Mouse (Mus musculus) small intestine, adult 2 months (tissue): Measurements from ENCODE around the gene Snx25. TPM values are rescaled to one million over a fixed set of nuclear protein-coding genes. Genes with fewer than 3 reads are reported as not detected.

Source experiments
- H3K27ac ChIP-seq: fragments of 200-500 bp; 2 replicates; pipeline ENCODE4 v1.5.1; 2012; ENCODE audit warnings: low read depth, low read length, control low read depth, inconsistent platforms; ENCODE audit not compliant: insufficient read depth
- H3K27me3 ChIP-seq: fragments of 200-500 bp; 2 replicates; pipeline ENCODE4 v1.6.1; 2012; ENCODE audit warnings: mild to moderate bottlenecking, moderate library complexity, low read length, inconsistent platforms; ENCODE audit not compliant: control insufficient read depth, insufficient read depth
- H3K36me3 ChIP-seq: fragments of 200-500 bp; 2 replicates; pipeline ENCODE4 v1.6.1; 2012; ENCODE audit warnings: mild to moderate bottlenecking, low read length, control low read depth, inconsistent platforms; ENCODE audit not compliant: control insufficient read depth, insufficient read depth
- H3K4me1 ChIP-seq: fragments of 200-500 bp; 2 replicates; pipeline ENCODE4 v1.6.1; 2012; ENCODE audit warnings: low read length, inconsistent platforms, mixed read lengths; ENCODE audit not compliant: control insufficient read depth, insufficient read depth, insufficient read length
- H3K4me3 ChIP-seq: fragments of 200-500 bp; 2 replicates; pipeline ENCODE4 v1.5.1; 2012; ENCODE audit warnings: low read depth, mild to moderate bottlenecking, control low read depth, inconsistent platforms, low read length, moderate library complexity
- CTCF ChIP-seq: fragments of 200-500 bp; IDR thresholded peaks from 2 replicates; pipeline ENCODE4 v1.5.1; 2012; ENCODE audit warnings: low read depth, mild to moderate bottlenecking, control low read depth, inconsistent platforms, low read length, moderate library complexity, mixed read lengths; ENCODE audit not compliant: insufficient replicate concordance, insufficient read length; ENCODE audit errors: extremely low read depth
- POLR2A ChIP-seq: fragments of 200-500 bp; IDR thresholded peaks from 2 replicates; pipeline ENCODE4 v1.6.1; 2012; ENCODE audit warnings: low read depth, mild to moderate bottlenecking, control low read depth, inconsistent platforms, low read length, moderate library complexity
- WGBS: fragments of 180-500 bp; shearing (Covaris S2); methylation state at CpG from one replicate; pipeline ENCODE4 v1.1.7; 2018; 5-methylcytosine and 5-hydroxymethylcytosine counted together
- polyA plus RNA-seq: library from polyadenylated mRNA; depleted of rRNA; stranded (reverse); fragments of >200 nt; gene quantifications from 2 replicates; pipeline ENCODE4 v1.2.3, GENCODE M21; 2012

Snx25 gene
- polyA plus RNA-seq, 1 experiment, result 10.9 TPM

DNA sequence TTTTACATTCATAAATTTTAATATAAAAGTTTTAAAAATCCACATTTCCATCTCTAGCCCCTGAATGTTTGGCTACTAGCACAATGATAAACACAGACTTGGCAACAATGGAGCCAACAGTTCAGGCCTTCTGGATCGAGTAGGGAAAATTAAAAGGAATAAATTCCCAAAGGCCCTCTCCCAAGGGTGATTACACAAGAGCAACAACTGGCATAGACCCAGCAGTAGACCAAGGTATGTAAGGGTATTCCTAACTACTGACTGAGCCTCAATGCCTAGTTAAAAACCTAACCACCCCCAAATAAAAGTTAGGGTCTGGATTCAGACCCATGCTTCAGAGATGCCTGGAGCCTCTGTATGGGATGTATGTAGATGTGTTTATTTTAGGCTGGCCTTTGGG, 112.3 kb downstream of the Snx25 start:
- no peak overlapping the region for H3K27ac ChIP-seq
- peaks cover 62% of the 10 kb centered on the region for H3K36me3 ChIP-seq
- WGBS, result 65% methylated on average over 1 of the region's 1 CpGs
- H3K4me3 ChIP-seq, result no peak overlapping the region
- TF ChIP-seq CTCF (no peak), POLR2A (no peak)
- no peaks in the 10 kb centered on the region for H3K4me1 ChIP-seq
- no peaks in the 10 kb centered on the region for H3K27me3 ChIP-seq

GRCm38 (mm10) chr8:46036217-46036616, 115.7 kb downstream of the Snx25 start:
- H3K27ac ChIP-seq, result no peak overlapping the region
- no peaks in the 10 kb centered on the region for H3K27me3 ChIP-seq
- no peak overlapping the region for H3K4me3 ChIP-seq
- TF ChIP-seq CTCF (no peak), POLR2A (no peak)
- 70% methylated on average over 11 of the region's 11 CpGs for WGBS
- H3K36me3 ChIP-seq, result peaks cover 55% of the 10 kb centered on the region
- H3K4me1 ChIP-seq, result no peaks in the 10 kb centered on the region

- TF ChIP-seq CTCF (no peak), POLR2A (no peak)
- Histone ChIP-seq H3K36me3 (0 out of 2 replicates have a peak, but pooled peaks cover 2% of the 10 kb centered on the region), H3K4me3 (no peak overlapping the region), H3K27ac (no peak overlapping the region), H3K4me1 (no peaks in the 10 kb centered on the region), H3K27me3 (no peaks in the 10 kb centered on the region)
- WGBS, result 69% methylated on average over 4 of the region's 4 CpGs
Observed at GRCm38 (mm10) chr8:46024392-46024791, 127.6 kb downstream of the Snx25 start.

- no peak overlapping the region for H3K27ac ChIP-seq
- TF ChIP-seq POLR2A (no peak), CTCF (no peak)
- no peaks in the 10 kb centered on the region for H3K4me1 ChIP-seq
- no peak overlapping the region for H3K4me3 ChIP-seq
- WGBS, result 92% methylated on average over 9 of the region's 9 CpGs
- no peaks in the 10 kb centered on the region for H3K27me3 ChIP-seq
- H3K36me3 ChIP-seq, result 0 out of 2 replicates have a peak, but pooled peaks cover 2% of the 10 kb centered on the region
Observed at GRCm38 (mm10) chr8:46022758-46023157, 129.2 kb downstream of the Snx25 start.

DNA sequence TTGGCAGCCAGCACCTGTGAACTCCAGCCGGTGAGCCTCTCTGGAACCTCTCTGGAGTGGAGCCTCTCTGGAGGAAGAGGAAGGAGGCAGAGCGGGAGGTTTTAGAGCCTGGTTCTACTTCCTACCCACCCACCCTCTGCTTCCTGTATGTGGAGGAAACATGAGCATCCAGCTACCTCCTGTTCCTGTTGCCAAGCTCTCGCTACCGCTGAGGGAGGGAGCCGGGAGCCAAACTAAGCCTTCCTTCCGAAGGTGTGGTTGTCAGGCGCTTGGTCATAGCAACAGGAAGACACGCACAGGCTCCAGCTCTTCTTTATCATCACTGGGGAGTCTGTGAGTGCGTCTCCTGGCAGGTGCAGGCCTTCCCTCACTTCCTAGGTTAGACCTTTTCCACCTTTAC, 129.8 kb downstream of the Snx25 start:
- H3K4me1 ChIP-seq, result no peaks in the 10 kb centered on the region
- WGBS, result 78% methylated on average over 9 of the region's 9 CpGs
- 0 out of 2 replicates have a peak, but pooled peaks cover 2% of the 10 kb centered on the region for H3K36me3 ChIP-seq
- H3K27me3 ChIP-seq, result no peaks in the 10 kb centered on the region
- no peak overlapping the region for H3K27ac ChIP-seq
- TF ChIP-seq CTCF (no peak), POLR2A (no peak)
- no peak overlapping the region for H3K4me3 ChIP-seq

DNA sequence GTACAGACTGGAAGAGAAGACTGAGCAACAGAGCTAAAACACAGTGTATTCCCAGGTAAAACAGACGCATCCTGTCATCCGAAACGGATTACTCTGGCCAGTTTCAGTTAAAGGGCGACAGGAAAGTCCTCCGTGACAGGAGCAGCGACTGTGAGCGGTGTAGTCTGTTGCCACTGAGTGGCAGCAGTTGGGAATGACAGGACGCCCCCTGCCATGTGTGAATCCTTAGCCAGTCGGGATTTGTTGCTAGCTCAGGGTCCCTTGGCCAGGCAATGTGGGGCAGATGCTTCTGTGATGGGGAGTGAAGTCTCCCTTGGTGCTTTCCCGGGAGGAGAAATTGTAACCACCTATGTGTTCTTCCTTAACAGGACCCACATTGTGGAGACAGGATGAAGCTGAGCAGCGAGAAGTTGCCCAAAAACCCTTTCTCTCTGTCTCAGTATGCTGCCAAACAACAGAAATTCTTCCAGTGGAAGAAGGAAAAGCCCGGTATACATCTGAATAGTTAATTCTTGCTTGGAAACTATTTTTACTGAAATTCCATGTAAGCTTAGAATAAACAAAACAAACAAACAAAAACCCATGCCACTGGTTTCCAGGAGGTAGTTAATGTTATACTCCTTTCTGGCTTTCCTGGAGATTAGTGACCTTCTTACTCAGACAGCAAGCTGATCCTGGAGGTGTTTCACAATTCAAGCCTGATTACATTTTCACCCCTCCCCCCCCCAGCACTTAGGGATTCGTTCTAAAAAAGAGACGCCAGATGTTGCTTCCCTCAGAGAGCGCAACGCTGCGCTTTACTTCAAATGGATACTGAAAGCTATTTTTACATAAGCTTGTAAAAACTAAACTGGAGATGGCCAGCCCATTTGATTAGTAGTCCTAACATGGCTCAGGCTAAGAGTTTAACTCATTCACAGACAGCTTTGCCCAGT, 140.9 kb downstream of the Snx25 start:
- TF ChIP-seq CTCF, result no peak
- TF ChIP-seq POLR2A, result no peak
- WGBS, result 21% methylated on average over 17 of the region's 17 CpGs
- H3K4me1 ChIP-seq, result peaks cover 4% of the 10 kb centered on the region; the same call in 1 of the 2 replicates
- H3K27ac ChIP-seq, result no peak overlapping the region
- H3K4me3 ChIP-seq, result no peak overlapping the region
- H3K27me3 ChIP-seq, result no peaks in the 10 kb centered on the region
- no peaks in the 10 kb centered on the region for H3K36me3 ChIP-seq

DNA sequence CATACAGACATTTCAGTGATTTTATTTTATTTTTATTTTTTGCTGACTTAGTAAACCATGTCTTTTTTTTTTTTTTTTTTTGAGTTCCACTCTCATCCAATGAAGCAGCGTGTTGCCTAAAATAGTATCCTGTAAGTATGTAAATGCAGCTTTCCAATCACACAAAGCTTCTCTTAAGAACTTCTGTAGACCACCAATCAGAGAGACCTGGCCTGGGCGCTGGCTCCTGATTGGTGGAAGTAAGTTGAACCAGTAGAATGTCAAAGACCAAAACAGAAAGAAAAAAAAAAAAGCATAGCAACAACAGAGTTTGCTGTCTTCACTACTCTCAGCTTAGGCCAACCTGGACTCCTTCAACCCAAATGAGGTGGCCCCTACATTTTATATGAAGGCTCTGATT, 141.7 kb downstream of the Snx25 start:
- Histone ChIP-seq H3K4me3 (no peak overlapping the region), H3K4me1 (peaks cover 6% of the 10 kb centered on the region; the same call in 1 of the 2 replicates), H3K27ac (no peak overlapping the region), H3K27me3 (no peaks in the 10 kb centered on the region), H3K36me3 (no peaks in the 10 kb centered on the region)
- TF ChIP-seq CTCF (no peak), POLR2A (no peak)
- 84% methylated on average over 2 of the region's 2 CpGs for WGBS
